In genomic region chr11:70699722-70700556, GRCm38 (mm10) we compare ENCODE assay signal across 1 mouse cellular context.
TF ChIP-seq lines count a peak whose summit lies in the region.

Gene Inca1, minus strand, starts transcription at chr11:70700155.
Gene Kif1c, plus strand, starts transcription at chr11:70700548.

TF ChIP-seq in CH12.LX, 34 proteins besides CTCF, POLR2A, EP300 and RAD21 (continued from another document):
- TF ChIP-seq MEF2A (IDR thresholded peaks at IDR 0.05; ENCODE audit: borderline replicate concordance, low read depth, low read length), result 0 out of 2 replicates have a peak, but pooled peaks have one; percentile 10
- no peak for TF ChIP-seq ZKSCAN1 (IDR thresholded peaks at IDR 0.05; ENCODE audit: borderline replicate concordance, low read depth, low read length)
- no peak for TF ChIP-seq MXI1 (IDR thresholded peaks at IDR 0.05; ENCODE audit: low read depth, low read length)
- 0 out of 2 replicates have a peak, but pooled peaks have one; percentile 0 for TF ChIP-seq SMC3 (IDR thresholded peaks at IDR 0.05; ENCODE audit: low read depth, low read length)
